Mouse (Mus musculus): Measurements from ENCODE around the gene Otud6a.
"Not testable (repeated sequence)": the region's sequence is repeated elsewhere in the genome, so short reads cannot be mapped to it uniquely, and the experiment has no call there.

Otud6a gene

GRCm38 (mm10) chrX:100428693-100429092 is at the start of gene Otud6a:
Gene Otud6a, plus strand, starts transcription at chrX:100429013.
- no peak for DNase-seq

- no peak for DNase-seq
Measured at GRCm38 (mm10) chrX:100389887-100390286, 38.9 kb upstream of the Otud6a start.

GRCm38 (mm10) chrX:100392304-100392703 is 36.5 kb upstream of the Otud6a start:
- DNase-seq, result peak in 1 of 2 experiments; percentile 36

GRCm38 (mm10) chrX:100394223-100394861 is 34.5 kb upstream of the Otud6a start:
- DNase-seq, result no peak

- peak in 1 of 2 experiments; percentile 7 for DNase-seq
Measured at GRCm38 (mm10) chrX:100395026-100395425, 33.8 kb upstream of the Otud6a start.

- no peak for DNase-seq
Measured at GRCm38 (mm10) chrX:100400900-100401299, 27.9 kb upstream of the Otud6a start.

GRCm38 (mm10) chrX:100401657-100402056 is 27.2 kb upstream of the Otud6a start:
- no peak for DNase-seq

- DNase-seq, result no peak
Measured at GRCm38 (mm10) chrX:100409245-100409644, 19.6 kb upstream of the Otud6a start.

GRCm38 (mm10) chrX:100432311-100432710 is 3.5 kb downstream of the Otud6a start:
- no peak for DNase-seq

- not testable (repeated sequence) for DNase-seq
Measured at GRCm38 (mm10) chrX:100442617-100443016, 13.8 kb downstream of the Otud6a start, which contains the start of gene Awat2. Gene Awat2, minus strand, starts transcription at chrX:100442717.

GRCm38 (mm10) chrX:100443532-100443931 is 14.7 kb downstream of the Otud6a start:
- no peak for DNase-seq

GRCm38 (mm10) chrX:100468047-100468446 is 39.2 kb downstream of the Otud6a start:
- DNase-seq, result no peak

GRCm38 (mm10) chrX:100470126-100470525 is 41.3 kb downstream of the Otud6a start:
- peak; percentile 9 to 57 for DNase-seq

- DNase-seq, result no peak
Measured at GRCm38 (mm10) chrX:100471491-100471890, 42.7 kb downstream of the Otud6a start.

GRCm38 (mm10) chrX:100475569-100476223 is 46.9 kb downstream of the Otud6a start:
- DNase-seq, result no peak

Measured in lung, postnatal 4 days (tissue).